Mouse (Mus musculus) MEL (cell line): ENCODE results near the gene Gm21988. TPM values are rescaled to one million over a fixed set of nuclear protein-coding genes. Genes with fewer than 3 reads are reported as not detected.
A peak's percentile ranks its signal among the peaks of the same experiment; 100 is the strongest.

Experiments used
- DNase-seq: peaks from one replicate; pipeline ENCODE4 v3.0.0; 2011; ENCODE audit warnings: low read depth, low spot score
- H3K27ac ChIP-seq: 2 replicates; pipeline ENCODE4 v1.5.1; 2012; ENCODE audit warnings: low read depth, mild to moderate bottlenecking, control low read depth, low read length, moderate library complexity; ENCODE audit not compliant: control insufficient read depth
- H3K27me3 ChIP-seq, 2 experiments: fragments of 150-350 bp in 1 of 2; sonication (generic) in 1 of 2; 2 replicates each; pipeline ENCODE4 v1.6.1; 2012; ENCODE audit warnings: low read length in 2 of 2, mild to moderate bottlenecking in 2 of 2, improper control_type of control experiment in 1 of 2, moderate library complexity in 1 of 2; ENCODE audit not compliant: insufficient read depth in 2 of 2, control insufficient read depth in 1 of 2
- H3K36me3 ChIP-seq, 2 experiments: 2 replicates each; pipeline ENCODE4 v1.6.1; 2012 to 2014; ENCODE audit warnings: low read length in 2 of 2, improper control_type of control experiment in 1 of 2, inconsistent platforms in 1 of 2, mild to moderate bottlenecking in 1 of 2; ENCODE audit not compliant: insufficient read depth in 2 of 2, control insufficient read depth in 1 of 2
- H3K4me1 ChIP-seq, 2 experiments: fragments of 150-350 bp in 1 of 2; sonication (generic) in 1 of 2; 2 replicates each; pipeline ENCODE4 v1.6.1; 2012; ENCODE audit warnings: low read length in 2 of 2, improper control_type of control experiment in 1 of 2, mild to moderate bottlenecking in 1 of 2; ENCODE audit not compliant: insufficient read depth in 2 of 2, control insufficient read depth in 1 of 2
- H3K4me3 ChIP-seq, 2 experiments: fragments of 150-350 bp in 1 of 2; sonication (generic) in 1 of 2; 2 replicates each; pipeline ENCODE4 v1.5.1; 2012; ENCODE audit warnings: low read depth in 2 of 2, low read length in 2 of 2, mild to moderate bottlenecking in 2 of 2, moderate library complexity in 2 of 2, control low read depth in 1 of 2, improper control_type of control experiment in 1 of 2; ENCODE audit not compliant: control insufficient read depth in 1 of 2, insufficient read depth in 1 of 2
- H3K79me2 ChIP-seq: 2 replicates; pipeline ENCODE4 v1.6.1; 2012; ENCODE audit warnings: mild to moderate bottlenecking, low read length, moderate library complexity; ENCODE audit not compliant: control insufficient read depth, poor library complexity, insufficient read depth
- H3K9ac ChIP-seq: 2 replicates; pipeline ENCODE4 v1.6.1; 2012; ENCODE audit warnings: low read depth, mild to moderate bottlenecking, control low read depth, low read length, moderate library complexity; ENCODE audit not compliant: control insufficient read depth, poor library complexity, severe bottlenecking
- H3K9me3 ChIP-seq: fragments of 150-350 bp; sonication (generic); replicated peaks from 2 replicates; pipeline ENCODE4 v1.6.1; 2012; ENCODE audit warnings: mild to moderate bottlenecking, low read length, improper control_type of control experiment, moderate library complexity; ENCODE audit not compliant: insufficient read depth
- CHD1 ChIP-seq: IDR thresholded peaks from 2 replicates; pipeline ENCODE4 v1.6.1; 2012; ENCODE audit warnings: low read depth, mild to moderate bottlenecking, inconsistent platforms, low read length, improper control_type of control experiment
- CHD2 ChIP-seq: IDR thresholded peaks from 2 replicates; pipeline ENCODE4 v1.6.1; 2011; ENCODE audit warnings: low read length, improper control_type of control experiment
- CTCF ChIP-seq, 3 experiments: IDR thresholded peaks in 2 of 3; conservative IDR thresholded peaks in 1 of 3; 2 replicates each; pipeline ENCODE4 v1.5.1; 2011 to 2012; ENCODE audit warnings: low read length in 3 of 3, low read depth in 2 of 3, mild to moderate bottlenecking in 2 of 3, improper control_type of control experiment in 1 of 3, inconsistent platforms in 1 of 3, mixed read lengths in 1 of 3, moderate library complexity in 1 of 3; ENCODE audit not compliant: control insufficient read depth in 1 of 3, insufficient read depth in 1 of 3, poor library complexity in 1 of 3, severe bottlenecking in 1 of 3
- E2F4 ChIP-seq: IDR thresholded peaks from 2 replicates; pipeline ENCODE4 v1.6.1; 2011; ENCODE audit warnings: low read depth, low read length, improper control_type of control experiment, borderline replicate concordance
- GATA1 ChIP-seq: IDR thresholded peaks from 2 replicates; pipeline ENCODE4 v1.6.1; 2011; ENCODE audit warnings: low read depth, low read length, improper control_type of control experiment
- HCFC1 ChIP-seq: IDR thresholded peaks from 2 replicates; pipeline ENCODE4 v1.6.1; 2012; ENCODE audit warnings: low read depth, mild to moderate bottlenecking, inconsistent platforms, low read length, improper control_type of control experiment, moderate library complexity
- KAT2A ChIP-seq: conservative IDR thresholded peaks from 2 replicates; pipeline ENCODE4 v1.6.1; 2012; ENCODE audit warnings: low read depth, low read length, improper control_type of control experiment, inconsistent platforms
- MAFK ChIP-seq: IDR thresholded peaks from 2 replicates; pipeline ENCODE4 v1.6.1; 2011; ENCODE audit warnings: low read depth, mild to moderate bottlenecking, low read length, improper control_type of control experiment, borderline replicate concordance
- MAX ChIP-seq: IDR thresholded peaks from 2 replicates; pipeline ENCODE4 v1.6.1; 2011; ENCODE audit warnings: low read length, improper control_type of control experiment
- MEF2A ChIP-seq: IDR thresholded peaks from 2 replicates; pipeline ENCODE4 v1.6.1; 2014; ENCODE audit warnings: low read depth, mild to moderate bottlenecking, inconsistent platforms, low read length, improper control_type of control experiment; ENCODE audit not compliant: poor library complexity, insufficient replicate concordance, severe bottlenecking; ENCODE audit errors: extremely low read depth
- MYB ChIP-seq: IDR thresholded peaks from 2 replicates; pipeline ENCODE4 v1.6.1; 2011; ENCODE audit warnings: mild to moderate bottlenecking, low read depth, low read length, improper control_type of control experiment
- MYC ChIP-seq: IDR thresholded peaks from 2 replicates; pipeline ENCODE4 v1.6.1; 2011; ENCODE audit warnings: low read depth, mild to moderate bottlenecking, low read length, improper control_type of control experiment, moderate library complexity
- NELFE ChIP-seq: IDR thresholded peaks from 2 replicates; pipeline ENCODE4 v1.6.1; 2011; ENCODE audit warnings: low read depth, low read length, improper control_type of control experiment
- NRF1 ChIP-seq: IDR thresholded peaks from 2 replicates; pipeline ENCODE4 v1.6.1; 2014; ENCODE audit warnings: low read depth, mild to moderate bottlenecking, inconsistent platforms, low read length, improper control_type of control experiment, moderate library complexity; ENCODE audit not compliant: poor library complexity, insufficient read depth, severe bottlenecking
- POLR2A ChIP-seq, 2 experiments: IDR thresholded peaks; 2 replicates each; pipeline ENCODE4 v1.6.1; 2011 to 2012; ENCODE audit warnings: low read length in 2 of 2, mild to moderate bottlenecking in 2 of 2, control low read depth in 1 of 2, improper control_type of control experiment in 1 of 2, low read depth in 1 of 2, moderate library complexity in 1 of 2; ENCODE audit not compliant: control insufficient read depth in 1 of 2, insufficient read depth in 1 of 2, poor library complexity in 1 of 2
- POLR2AphosphoS2 ChIP-seq: IDR thresholded peaks from 2 replicates; pipeline ENCODE4 v1.6.1; 2011; ENCODE audit warnings: low read length, improper control_type of control experiment
- RAD21 ChIP-seq: IDR thresholded peaks from 2 replicates; pipeline ENCODE4 v1.6.1; 2011; ENCODE audit warnings: mild to moderate bottlenecking, low read depth, low read length, improper control_type of control experiment
- SIN3A ChIP-seq: IDR thresholded peaks from 2 replicates; pipeline ENCODE4 v1.6.1; 2012; ENCODE audit warnings: low read length, improper control_type of control experiment, inconsistent platforms
- SMC3 ChIP-seq: IDR thresholded peaks from 2 replicates; pipeline ENCODE4 v1.6.1; 2011; ENCODE audit warnings: low read depth, low read length, improper control_type of control experiment
- TAL1 ChIP-seq: IDR thresholded peaks from 2 replicates; pipeline ENCODE4 v1.6.1; 2012; ENCODE audit warnings: mild to moderate bottlenecking, inconsistent platforms, low read length, moderate library complexity, mixed read lengths
- USF1 ChIP-seq: IDR thresholded peaks from 2 replicates; pipeline ENCODE4 v1.6.1; 2014; ENCODE audit warnings: low read depth, mild to moderate bottlenecking, inconsistent platforms, low read length, improper control_type of control experiment, moderate library complexity
- USF2 ChIP-seq, 2 experiments: IDR thresholded peaks; 2 replicates each; pipeline ENCODE4 v1.6.1; 2011 to 2012; ENCODE audit warnings: improper control_type of control experiment in 2 of 2, low read length in 2 of 2, borderline replicate concordance in 1 of 2, inconsistent platforms in 1 of 2, low read depth in 1 of 2, mild to moderate bottlenecking in 1 of 2; ENCODE audit not compliant: insufficient read depth in 1 of 2
- ZC3H11A ChIP-seq: IDR thresholded peaks from 2 replicates; pipeline ENCODE4 v1.6.1; 2012; ENCODE audit warnings: low read depth, mild to moderate bottlenecking, inconsistent platforms, low read length, improper control_type of control experiment
- ZKSCAN1 ChIP-seq: IDR thresholded peaks from 2 replicates; pipeline ENCODE4 v1.6.1; 2012; ENCODE audit warnings: low read depth, mild to moderate bottlenecking, inconsistent platforms, low read length, improper control_type of control experiment, moderate library complexity
- ZMIZ1 ChIP-seq: IDR thresholded peaks from 2 replicates; pipeline ENCODE4 v1.6.1; 2012; ENCODE audit warnings: low read depth, mild to moderate bottlenecking, inconsistent platforms, low read length, improper control_type of control experiment, moderate library complexity
- polyA plus RNA-seq, 2 experiments: library from polyadenylated mRNA; stranded (reverse) in 1 of 2; unstranded in 1 of 2; fragments of >175 nt in 1 of 2; fragments of >200 nt in 1 of 2; gene quantifications; 2 replicates each; pipeline versions ENCODE4 v1.2.1 to v1.2.4; 2012; ENCODE audit warnings: low replicate concordance in 2 of 2, low read depth in 1 of 2; ENCODE audit not compliant: insufficient read length in 2 of 2, insufficient read depth in 1 of 2, missing spikeins in 1 of 2
- total RNA-seq: library from RNA; depleted of rRNA; stranded (reverse); fragments of 300-350 nt; gene quantifications from 2 replicates; pipeline ENCODE4 v1.2.3, GENCODE M21; 2012

Gene Gm21988
- total and polyA plus RNA-seq, 3 experiments: 3.7 to 4.1 TPM; not detected in 1

DNA sequence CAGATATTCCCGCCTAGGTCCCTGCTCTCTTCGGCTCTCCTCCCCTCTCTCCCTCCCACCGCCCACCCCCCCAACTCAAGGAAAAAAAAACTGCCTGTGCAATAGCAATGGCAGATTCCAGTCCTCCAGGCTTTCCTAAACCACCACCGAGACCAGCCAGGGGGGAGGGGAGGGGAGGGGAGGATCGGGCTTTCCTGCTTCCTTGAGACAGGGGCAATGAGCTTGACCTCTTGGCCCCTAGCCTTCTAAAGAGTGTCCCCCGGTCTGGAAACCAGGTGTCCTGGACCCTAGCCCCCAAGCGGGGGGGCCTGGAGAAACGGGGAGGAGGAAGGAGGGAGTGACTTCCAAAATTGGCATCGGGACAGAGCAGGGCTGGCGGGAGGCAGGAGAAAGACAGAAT is 7.1 kb downstream of the Gm21988 start:
- Histone ChIP-seq H3K4me3 (no peak overlapping the region), H3K9me3 (no peaks in the 10 kb centered on the region), H3K79me2 (peaks cover under 1% of the 10 kb centered on the region; the same call in 1 of the 2 replicates), H3K27me3 (no peaks in the 10 kb centered on the region), H3K9ac (no peak overlapping the region), H3K27ac (no peak overlapping the region), H3K4me1 (peaks cover 0 to 11% of the 10 kb centered on the region in 2 experiments; a peak in 2 of 4 replicates), H3K36me3 (peaks cover 0 to 6% of the 10 kb centered on the region in 2 experiments; a peak in 2 of 4 replicates)
- TF ChIP-seq RAD21 (no peak), MYB (no peak), GATA1 (no peak), USF2 (IDR thresholded peaks at IDR 0.05; ENCODE audit: borderline replicate concordance in 1 of 2, insufficient read depth in 1 of 2, low read depth in 1 of 2, low read length in 2 of 2) (no peak), MYC (no peak), ZKSCAN1 (no peak), USF1 (no peak), CHD2 (no peak)
- no peak for DNase-seq

DNA sequence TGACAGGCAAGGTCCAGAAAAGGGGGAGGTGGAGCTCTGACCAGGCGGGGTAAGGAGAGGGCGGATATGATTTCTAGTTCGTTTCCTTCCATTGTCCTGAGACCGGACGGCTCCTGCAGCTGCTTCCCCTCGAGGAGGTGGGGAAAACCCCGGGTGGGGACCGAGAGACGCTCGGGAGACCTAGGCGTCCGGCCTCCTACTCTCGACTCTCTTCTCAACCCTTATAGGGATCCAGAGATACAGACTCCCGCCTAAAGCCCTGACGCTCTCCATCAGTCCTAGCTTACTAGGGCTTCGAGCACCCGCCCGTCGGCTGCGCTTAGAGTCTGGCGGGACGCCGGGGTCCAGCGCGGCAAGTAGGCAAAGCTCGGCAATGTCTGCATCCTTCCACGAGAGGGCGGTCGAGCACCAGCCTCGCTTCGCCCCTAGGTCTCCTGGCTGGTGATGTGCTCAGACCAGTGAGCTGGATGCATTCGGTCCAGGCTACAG is 9.3 kb downstream of the Gm21988 start:
- no peak overlapping the region for H3K27ac ChIP-seq
- H3K79me2 ChIP-seq: no peaks in the 10 kb centered on the region
- peaks cover 0 to 4% of the 10 kb centered on the region in 2 experiments; a peak in 1 of 4 replicates for H3K4me1 ChIP-seq
- no peaks in the 10 kb centered on the region for H3K27me3 ChIP-seq
- DNase-seq: peak; percentile 89
- H3K4me3 ChIP-seq: no peak overlapping the region; a peak in 1 of 4 replicates
- TF ChIP-seq MEF2A (no peak), NELFE (no peak), MAFK (no peak), ZMIZ1 (no peak), MYB (no peak), USF1 (no peak), TAL1 (no peak), NRF1 (no peak), CHD1 (no peak), KAT2A (no peak), GATA1 (no peak), POLR2AphosphoS2 (no peak), POLR2A (IDR thresholded peaks at IDR 0.05; ENCODE audit: control insufficient read depth in 1 of 2, insufficient read depth in 1 of 2, low read depth in 1 of 2, low read length in 2 of 2, poor library complexity in 1 of 2) (0 out of 4 replicates have a peak, but pooled peaks of 1 of the 2 experiments have one; percentile 8), CHD2 (no peak), MAX (no peak), HCFC1 (no peak), SMC3 (peak; percentile 91), MYC (no peak), USF2 (IDR thresholded peaks at IDR 0.05; ENCODE audit: borderline replicate concordance in 1 of 2, insufficient read depth in 1 of 2, low read depth in 1 of 2, low read length in 2 of 2) (no peak), E2F4 (no peak), RAD21 (peak; percentile 92), CTCF (IDR thresholded peaks at IDR 0.05 in 2 of 3, conservative IDR thresholded peaks at IDR 0.05 in 1 of 3; ENCODE audit: control insufficient read depth in 1 of 3, insufficient read depth in 1 of 3, low read depth in 2 of 3, low read length in 3 of 3, poor library complexity in 1 of 3, severe bottlenecking in 1 of 3) (peak; percentile 95 to 98 (median 98)), ZKSCAN1 (no peak), SIN3A (no peak), ZC3H11A (peak; percentile 73)
- peak overlapping the region; percentile 10; the same call in 1 of the 2 replicates for H3K9ac ChIP-seq
- H3K9me3 ChIP-seq: no peaks in the 10 kb centered on the region
- no peaks in the 10 kb centered on the region; a peak in 1 of 4 replicates for H3K36me3 ChIP-seq
